ENCODE assay signal across 16 mouse cellular contexts in the genomic region with DNA sequence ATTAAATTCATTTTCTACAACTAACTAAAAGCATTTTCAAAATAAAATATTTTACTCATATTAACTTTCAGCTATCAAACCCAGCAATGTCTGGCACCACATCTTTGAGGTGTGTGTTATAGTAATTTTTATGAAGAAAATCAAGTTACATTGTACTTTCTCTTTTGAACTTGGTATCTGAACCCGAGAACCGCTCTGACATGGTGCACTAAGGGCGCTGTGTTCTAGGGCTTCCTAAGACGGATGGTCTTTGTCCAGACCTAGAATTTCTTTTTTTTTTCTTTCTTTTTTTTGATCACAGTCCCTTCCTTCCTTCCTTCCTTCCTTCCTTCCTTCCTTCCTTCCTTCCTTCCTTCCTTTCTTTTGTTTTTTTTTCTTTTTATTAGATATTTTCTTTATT. TPM values are rescaled to one million over a fixed set of nuclear protein-coding genes. Genes with fewer than 3 reads are reported as not detected.
DNase-seq lines count a peak whose midpoint lies in the region; ATAC-seq lines count a peak whose summit lies in the region.
"Had no signal": no experiment of that assay in that cellular context is flagged by ENCODE, and none has a peak within 500 bp of the region (broad histone marks: within the 10 kb centered on the region; RNA-seq: fewer than 3 reads in every experiment).

No protein-coding gene starts in this region.

- 90% methylated on average over 4 of the region's 4 CpGs for WGBS in heart, embryonic 10.5 days
- 94% methylated on average over 4 of the region's 4 CpGs for WGBS in midbrain, embryonic 13.5 days

- DNase-seq in heart, postnatal 14 days = peak; percentile 27 to 53
- DNase-seq in heart, embryonic 10.5 days (ENCODE audit: low spot score) = no peak
- peak; percentile 42 for DNase-seq in lung, postnatal 36 days
- no peak for DNase-seq in lung, postnatal 25 days (ENCODE audit: low spot score)
- DNase-seq in adrenal gland, postnatal 25 days = peak; percentile 52
- DNase-seq in kidney, postnatal 36 days = peak; percentile 36 to 77

- no peak for ATAC-seq in midbrain, embryonic 13.5 days
- ATAC-seq: forebrain, embryonic 13.5 days; intestine, embryonic 15.5 days had no signal

- H3K27me3 ChIP-seq in heart, embryonic 10.5 days (ENCODE audit: insufficient read depth, poor library complexity, severe bottlenecking) = no peaks in the 10 kb centered on the region
- no peaks in the 10 kb centered on the region for H3K27me3 ChIP-seq in midbrain, embryonic 13.5 days
- H3K27me3 ChIP-seq: forebrain, embryonic 13.5 days; heart, embryonic 15.5 days; intestine, embryonic 15.5 days; limb, embryonic 15.5 days had no signal

- no peak overlapping the region for H3K4me3 ChIP-seq in heart, embryonic 10.5 days
- no peak overlapping the region for H3K4me3 ChIP-seq in midbrain, embryonic 13.5 days (replicated peaks)
- H3K4me3 ChIP-seq: embryonic facial prominence, embryonic 10.5 days; forebrain, embryonic 13.5 days; heart, embryonic 15.5 days; intestine, embryonic 15.5 days; limb, embryonic 15.5 days had no signal

- no peak overlapping the region for H3K27ac ChIP-seq in heart, embryonic 10.5 days
- H3K27ac ChIP-seq in midbrain, embryonic 13.5 days = no peak overlapping the region
- H3K27ac ChIP-seq: embryonic facial prominence, embryonic 10.5 days; forebrain, embryonic 13.5 days; heart, embryonic 15.5 days; intestine, embryonic 15.5 days; limb, embryonic 15.5 days had no signal

- no peak overlapping the region for H3K9ac ChIP-seq in midbrain, embryonic 13.5 days (replicated peaks)
- H3K9ac ChIP-seq: forebrain, embryonic 13.5 days; heart, embryonic 15.5 days; intestine, embryonic 15.5 days; limb, embryonic 15.5 days had no signal

- intact Hi-C loops in heart, postnatal 14 days (cut with DNase I) = no loop called here

- H3K4me1 ChIP-seq in heart, embryonic 10.5 days = no peaks in the 10 kb centered on the region
- peaks cover 4% of the 10 kb centered on the region; the same call in 1 of the 2 replicates for H3K4me1 ChIP-seq in midbrain, embryonic 13.5 days (replicated peaks)
- H3K4me1 ChIP-seq: heart, embryonic 15.5 days; intestine, embryonic 15.5 days; limb, embryonic 15.5 days had no signal

- H3K36me3 ChIP-seq in heart, embryonic 10.5 days = no peaks in the 10 kb centered on the region
- H3K36me3 ChIP-seq in midbrain, embryonic 13.5 days = no peaks in the 10 kb centered on the region
- H3K36me3 ChIP-seq: embryonic facial prominence, embryonic 10.5 days; G1E; heart, embryonic 15.5 days; intestine, embryonic 15.5 days; limb, embryonic 15.5 days had no signal

- 0 out of 2 replicates have a peak, but pooled peaks cover 2% of the 10 kb centered on the region for H3K9me3 ChIP-seq in heart, embryonic 10.5 days
- peaks cover 4% of the 10 kb centered on the region; the same call in 1 of the 2 replicates for H3K9me3 ChIP-seq in midbrain, embryonic 13.5 days
- H3K9me3 ChIP-seq: forebrain, embryonic 13.5 days; heart, embryonic 15.5 days; intestine, embryonic 15.5 days; limb, embryonic 15.5 days had no signal

- H3K4me2 ChIP-seq in midbrain, embryonic 13.5 days (replicated peaks) = no peak overlapping the region
- H3K4me2 ChIP-seq: forebrain, embryonic 13.5 days; heart, embryonic 15.5 days; intestine, embryonic 15.5 days; limb, embryonic 15.5 days had no signal

RNA-seq across cellular contexts. Expression of a gene that starts 8.5 kb away (rescaled TPM):
- not detected for total RNA-seq in heart, postnatal 14 days (2021)
- 0.41 and 8.8 TPM in 2 replicates for polyA plus RNA-seq in heart, embryonic 10.5 days (2016; fragmentation: Nextera tagmentation; extraction: Ambion mirVana)
- total RNA-seq in adrenal gland, postnatal 25 days (2021) = 0.39 and 1.2 TPM in 2 replicates
- not detected in 2 replicates for polyA plus RNA-seq in midbrain, embryonic 13.5 days (2015; fragmentation: Nextera tagmentation; extraction: Ambion mirVana)
- total RNA-seq: megakaryocyte progenitor cell, adult 5-6 weeks had no signal
- polyA plus RNA-seq: embryonic facial prominence, embryonic 10.5 days; forebrain, embryonic 13.5 days; G1E; heart, embryonic 15.5 days; limb, embryonic 15.5 days; urinary bladder, adult 2 months had no signal

RNA-seq across cellular contexts. Expression of a gene that starts 17.6 kb away (rescaled TPM):
- total RNA-seq in heart, postnatal 14 days (2021) = under 1 TPM; 0.24 to 0.79 TPM
- polyA plus RNA-seq in heart, embryonic 10.5 days (2016; fragmentation: Nextera tagmentation; extraction: Ambion mirVana) = 1.1 TPM in 2 replicates
- 2.3 and 5.6 TPM in 2 replicates for total RNA-seq in adrenal gland, postnatal 25 days (2021)
- polyA plus RNA-seq in midbrain, embryonic 13.5 days (2015; fragmentation: Nextera tagmentation; extraction: Ambion mirVana) = 2.5 and 2.6 TPM in 2 replicates
- polyA plus RNA-seq: G1E had no signal

RNA-seq across cellular contexts. Expression of a gene that starts 57.8 kb away (rescaled TPM):
- total RNA-seq in heart, postnatal 14 days (2021) = not detected
- polyA plus RNA-seq in heart, embryonic 10.5 days (2016; fragmentation: Nextera tagmentation; extraction: Ambion mirVana) = not detected in 2 replicates
- not detected in 2 replicates for total RNA-seq in adrenal gland, postnatal 25 days (2021)
- not detected in 2 replicates for polyA plus RNA-seq in midbrain, embryonic 13.5 days (2015; fragmentation: Nextera tagmentation; extraction: Ambion mirVana)
- total RNA-seq: G1E; megakaryocyte progenitor cell, adult 5-6 weeks had no signal
- polyA plus RNA-seq: embryonic facial prominence, embryonic 10.5 days; forebrain, embryonic 13.5 days; G1E; heart, embryonic 15.5 days; intestine, embryonic 15.5 days; limb, embryonic 15.5 days; small intestine, adult 2 months; urinary bladder, adult 2 months had no signal

Comparison
In these comparisons a context has a peak if more than half of its experiments do, and no peak if none do; other contexts are left out.
1. DNase-seq: peak in heart, postnatal 14 days (2 of 2), lung, postnatal 36 days (single experiment), adrenal gland, postnatal 25 days (single experiment) and kidney, postnatal 36 days (2 of 2); none in heart, embryonic 10.5 days (single experiment) and lung, postnatal 25 days (single experiment).